In the genomic region with DNA sequence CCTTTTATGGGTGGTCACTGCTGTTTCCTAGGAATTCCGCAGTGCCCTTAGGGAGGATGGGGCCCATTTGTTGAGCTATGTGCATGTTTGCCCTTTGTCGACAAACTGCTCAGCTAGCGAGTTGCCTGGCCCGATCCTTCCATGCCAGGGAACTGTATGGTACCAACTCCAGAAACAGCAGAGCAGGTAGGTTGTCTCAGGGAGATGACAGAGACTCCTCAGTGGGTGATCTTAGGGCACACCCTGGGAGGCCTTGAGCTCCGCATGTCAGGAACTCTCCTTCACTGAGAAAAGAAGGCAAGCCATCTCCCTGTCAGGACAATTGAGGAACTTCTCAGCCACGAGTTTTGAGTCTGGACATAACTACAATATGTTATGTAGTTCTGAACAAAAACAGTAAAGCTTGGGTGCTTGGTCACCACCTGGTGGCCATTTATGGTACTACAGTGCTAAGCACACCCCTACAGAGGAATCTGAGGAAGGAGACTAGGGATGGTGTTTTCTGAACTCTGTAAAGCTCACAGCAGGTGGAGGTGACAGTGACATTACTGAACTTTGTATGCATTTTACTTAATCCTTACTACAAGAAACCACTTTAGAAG, we compare ENCODE assay signal across 8 mouse cellular contexts. TPM values are rescaled to one million over a fixed set of nuclear protein-coding genes. Genes with fewer than 3 reads are reported as not detected.
DNase-seq lines count a peak whose midpoint lies in the region; ATAC-seq lines count a peak whose summit lies in the region.

No protein-coding gene starts in this region.

- peak; percentile 89 for DNase-seq in NIH3T3 (ENCODE audit: low read depth)
- DNase-seq in cerebellum, adult 11 months: peak; percentile 66
- DNase-seq in forebrain, embryonic 14.5 days (ENCODE audit: low spot score): peak; percentile 83
- DNase-seq in hindlimb bud, embryonic 11.5 days (ENCODE audit: extremely low spot score, low read depth, low spot score): peak; percentile 76
- peak; percentile 64 for DNase-seq in left cerebral cortex, adult 11 months (ENCODE audit: low spot score)
- DNase-seq in lung, postnatal 36 days: peak; percentile 89
- peak; percentile 60 for DNase-seq in retina, postnatal 7 days (ENCODE audit: low read depth, low spot score)
- peak; percentile 67 for DNase-seq in urinary bladder, postnatal 25 days (ENCODE audit: low spot score)

- no peak overlapping the region for H3K27ac ChIP-seq in forebrain, embryonic 14.5 days (ENCODE audit: low read depth, low read length)

- H3K4me2 ChIP-seq in forebrain, embryonic 14.5 days (ENCODE audit: low read length): no peak overlapping the region

- H3K4me1 ChIP-seq in forebrain, embryonic 14.5 days (ENCODE audit: control insufficient read depth, insufficient read depth, low read length): no peaks in the 10 kb centered on the region

- H3K27me3 ChIP-seq in forebrain, embryonic 14.5 days (replicated peaks; ENCODE audit: control insufficient read depth, insufficient read depth, low read length): no peaks in the 10 kb centered on the region

- peaks cover 73% of the 10 kb centered on the region for H3K36me3 ChIP-seq in forebrain, embryonic 14.5 days (ENCODE audit: control insufficient read depth, insufficient read depth, low read length)

- no peaks in the 10 kb centered on the region for H3K9me3 ChIP-seq in forebrain, embryonic 14.5 days (replicated peaks; ENCODE audit: control insufficient read depth, low read length)

- H3K9ac ChIP-seq in forebrain, embryonic 14.5 days (ENCODE audit: low read length): no peak overlapping the region

- WGBS in forebrain, embryonic 14.5 days: 67% methylated on average over 6 of the region's 6 CpGs

- no peak overlapping the region for H3K4me3 ChIP-seq in forebrain, embryonic 14.5 days (ENCODE audit: low read depth, low read length)

- ATAC-seq in forebrain, embryonic 14.5 days: peak; percentile 66

RNA-seq across cellular contexts. Expression of gene Tkt, which starts 25.9 kb away (rescaled TPM):
- polyA plus RNA-seq in forebrain, embryonic 14.5 days (2014; fragmentation: Nextera tagmentation; extraction: Ambion mirVana): 134 and 154 TPM in 2 replicates

RNA-seq across cellular contexts. Expression of gene Prkcd, which starts 51.9 kb away (rescaled TPM):
- 17.9 and 19.5 TPM in 2 replicates for polyA plus RNA-seq in forebrain, embryonic 14.5 days (2014; fragmentation: Nextera tagmentation; extraction: Ambion mirVana)
